Mouse (Mus musculus) hindbrain, embryonic 15.5 days (tissue): Measurements from ENCODE around the gene Sh3tc1. TPM values are rescaled to one million over a fixed set of nuclear protein-coding genes. Genes with fewer than 3 reads are reported as not detected.

Source experiments
- ATAC-seq: fragments of 200-750 bp; cut with Nextera tagmentation; 2 replicates; pipeline ENCODE4 v1.8.0; 2017; ENCODE audit warnings: low read depth, moderate number of reproducible peaks, moderate TSS enrichment; ENCODE audit not compliant: low FRiP score
- H3K27ac ChIP-seq: fragments of 300-500 bp; sonication (generic); replicated peaks from 2 replicates; pipeline ENCODE4 v1.5.1; 2015; ENCODE audit warnings: mild to moderate bottlenecking, inconsistent platforms
- H3K27me3 ChIP-seq: fragments of 300-500 bp; sonication (generic); 2 replicates; pipeline ENCODE4 v1.6.1; 2015; ENCODE audit warnings: control low read depth, inconsistent platforms
- H3K36me3 ChIP-seq: fragments of 300-500 bp; sonication (generic); 2 replicates; pipeline ENCODE4 v1.6.1; 2015; ENCODE audit warnings: control low read depth, inconsistent platforms
- H3K4me1 ChIP-seq: fragments of 300-500 bp; sonication (generic); replicated peaks from 2 replicates; pipeline ENCODE4 v1.6.1; 2015; ENCODE audit warnings: control low read depth, inconsistent platforms
- H3K4me2 ChIP-seq: fragments of 300-500 bp; sonication (generic); 2 replicates; pipeline ENCODE4 v1.6.1; 2015; ENCODE audit warnings: moderate library complexity, mild to moderate bottlenecking, inconsistent platforms
- H3K4me3 ChIP-seq: fragments of 300-500 bp; sonication (generic); 2 replicates; pipeline ENCODE4 v1.5.1; 2015; ENCODE audit warnings: mild to moderate bottlenecking, inconsistent platforms
- H3K9ac ChIP-seq: fragments of 300-500 bp; sonication (generic); 2 replicates; pipeline ENCODE4 v1.6.1; 2015; ENCODE audit warnings: inconsistent platforms
- H3K9me3 ChIP-seq: fragments of 300-500 bp; sonication (generic); 2 replicates; pipeline ENCODE4 v1.6.1; 2016; ENCODE audit warnings: control low read depth, inconsistent platforms
- WGBS: fragments of 180-500 bp; shearing (Covaris S2); methylation state at CpG from one replicate; pipeline ENCODE4 v1.1.7; 2015; 5-methylcytosine and 5-hydroxymethylcytosine counted together
- polyA plus RNA-seq: library from polyadenylated mRNA; unstranded; fragments of >200 nt; fragmentation: Nextera tagmentation; extraction: Ambion mirVana; gene quantifications from 2 replicates; pipeline ENCODE4 v1.2.1, GENCODE M21; 2015

Sh3tc1 gene
- polyA plus RNA-seq, 1 experiment from 2014 or later: 2.9 TPM

DNA sequence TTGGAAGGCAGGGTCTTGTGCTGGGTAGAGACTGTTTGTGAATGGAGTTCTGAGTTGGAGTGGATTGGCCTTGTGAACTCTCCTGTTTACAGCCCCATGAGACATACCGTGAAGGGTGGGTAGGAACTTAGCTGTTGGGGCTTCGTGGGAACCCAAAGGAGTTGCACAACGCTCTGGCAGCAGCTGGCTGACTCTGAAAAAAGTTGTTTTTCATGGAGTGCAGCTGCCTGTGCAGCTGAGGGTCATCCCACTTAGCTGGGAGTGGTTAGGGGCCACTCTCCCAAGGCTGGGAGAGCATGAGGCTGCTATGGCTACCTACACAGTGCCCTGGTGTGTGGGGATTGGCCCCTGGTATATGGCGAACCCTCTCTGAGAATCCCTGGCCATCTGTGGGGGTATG, 92.2 kb downstream of the Sh3tc1 start:
- Histone ChIP-seq H3K36me3 (no peaks in the 10 kb centered on the region), H3K9ac (no peak overlapping the region), H3K9me3 (no peaks in the 10 kb centered on the region), H3K4me2 (no peak overlapping the region), H3K27ac (no peak overlapping the region), H3K4me1 (no peaks in the 10 kb centered on the region), H3K27me3 (no peaks in the 10 kb centered on the region), H3K4me3 (no peak overlapping the region)
- WGBS: 63% methylated on average over 4 of the region's 4 CpGs
- no peak for ATAC-seq

Other genes with a start within 250 kb of the Sh3tc1 start
- 1.3 and 1.8 TPM in 2 replicates for gene Cpz, start 214.3 kb downstream of the Sh3tc1 start, polyA plus RNA-seq
- 7.0 and 7.1 TPM in 2 replicates for gene Trmt44, start 164.9 kb downstream of the Sh3tc1 start, polyA plus RNA-seq
- gene Acox3, start 156.9 kb downstream of the Sh3tc1 start, polyA plus RNA-seq: 12.3 and 13.4 TPM in 2 replicates
- gene Htra3, start 60.2 kb downstream of the Sh3tc1 start, polyA plus RNA-seq: 15.8 and 19.3 TPM in 2 replicates
- gene Ablim2, start 17.9 kb upstream of the Sh3tc1 start, polyA plus RNA-seq: 29.3 and 32.6 TPM in 2 replicates
- gene Afap1, start 153.3 kb upstream of the Sh3tc1 start, polyA plus RNA-seq: 67.5 and 73.2 TPM in 2 replicates